Mouse (Mus musculus): ENCODE results near the gene Hmcn1.

DNA sequence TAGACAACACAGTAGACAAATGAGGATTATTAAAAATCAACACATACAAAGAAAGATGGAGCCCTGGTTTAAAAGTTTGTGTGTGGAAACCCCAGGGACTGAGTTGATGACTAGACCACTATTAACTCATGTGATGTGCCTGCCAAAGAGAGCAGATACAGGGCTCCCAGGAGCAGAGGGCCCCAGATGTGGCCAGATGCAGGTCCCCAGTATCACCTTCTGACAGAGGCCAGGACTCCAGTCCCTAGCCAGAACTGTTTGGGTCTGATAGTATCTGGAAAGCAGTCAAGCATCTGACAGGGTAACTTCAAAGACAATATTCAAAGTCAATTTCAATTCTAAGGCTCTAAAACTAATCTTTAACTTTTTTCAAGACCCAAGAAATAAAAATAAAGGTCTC, 124.0 kb downstream of the Hmcn1 start:
- no peak for TF ChIP-seq CTCF (IDR thresholded peaks at IDR 0.05; ENCODE audit: low read depth, low read length)
- TF ChIP-seq GATA1 (IDR thresholded peaks at IDR 0.05; ENCODE audit: borderline replicate concordance, low read length), result no peak
- TF ChIP-seq TAL1 (conservative IDR thresholded peaks at IDR 0.05; ENCODE audit: low read depth, low read length), result no peak
- TF ChIP-seq GATA2 (IDR thresholded peaks at IDR 0.05; ENCODE audit: borderline replicate concordance, low read depth, low read length), result no peak
- TF ChIP-seq POLR2AphosphoS5 (IDR thresholded peaks at IDR 0.05; ENCODE audit: insufficient replicate concordance, low read depth, low read length), result no peak
